Mouse (Mus musculus) urinary bladder, postnatal 14 days (tissue): ENCODE measurements around the gene Atl1.

Experiments used
- DNase-seq: peaks from one replicate; pipeline ENCODE4 v3.0.0; 2021; ENCODE audit warnings: low spot score

Gene Atl1

GRCm38 (mm10) chr12:69884053-69884452 lies 8.4 kb upstream of the Atl1 start:
- DNase-seq: no peak

DNA sequence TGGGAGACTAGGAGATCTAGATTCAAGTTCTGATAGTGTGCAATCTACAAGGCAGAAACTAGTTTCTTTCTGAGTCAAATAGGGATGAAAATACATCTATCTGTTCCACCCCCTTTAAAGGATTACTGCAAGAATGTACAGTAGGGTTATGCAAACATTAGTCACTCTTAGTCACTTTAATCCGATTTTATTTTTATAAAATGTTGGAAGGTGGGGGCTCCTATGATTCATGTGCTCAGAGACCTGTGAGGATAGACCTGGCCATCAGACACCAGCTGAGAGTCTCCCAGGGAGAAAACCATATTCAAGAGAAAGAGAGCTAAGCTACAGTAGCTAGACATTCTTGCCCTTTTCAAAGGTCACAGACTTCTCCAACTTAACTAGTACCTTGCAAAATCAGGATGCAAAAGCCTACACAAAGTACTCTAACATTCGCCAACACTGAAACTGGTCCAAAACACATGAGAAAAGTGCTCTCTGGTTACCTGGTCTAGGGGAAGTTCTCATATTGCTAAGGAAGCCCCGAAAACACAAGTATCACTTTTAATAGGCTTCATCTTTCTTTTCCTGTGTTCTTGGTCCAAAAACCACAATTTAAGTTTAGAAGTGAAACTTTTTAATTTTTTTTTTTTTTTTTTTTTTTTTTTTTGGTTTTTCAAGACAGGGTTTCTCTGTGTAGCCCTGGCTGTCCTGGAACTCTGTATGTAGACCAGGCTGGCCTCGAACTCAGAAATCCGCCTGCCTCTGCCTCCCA lies 7.1 kb upstream of the Atl1 start:
- no peak for DNase-seq

DNA sequence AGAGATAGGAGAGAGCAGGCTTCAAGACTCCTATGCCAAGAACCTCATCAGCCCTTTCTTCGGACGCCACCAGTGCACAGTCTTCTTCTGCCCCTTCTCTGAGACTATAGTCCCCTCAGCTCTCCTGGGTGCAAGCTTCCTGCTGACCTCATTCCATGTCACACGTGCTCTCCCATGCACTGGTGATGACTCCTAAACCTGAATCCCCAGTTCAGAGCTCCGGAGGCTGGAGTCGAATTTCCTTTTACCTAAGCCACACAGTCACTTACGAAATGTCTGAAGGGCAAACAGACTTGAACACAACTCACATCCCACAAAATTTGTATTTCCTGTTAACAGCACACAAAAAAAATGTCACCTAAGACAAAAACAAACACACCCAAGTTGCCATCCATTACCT lies 4.6 kb upstream of the Atl1 start:
- peak; percentile 35 for DNase-seq

GRCm38 (mm10) chr12:69888345-69888744 lies 4.1 kb upstream of the Atl1 start:
- no peak for DNase-seq

GRCm38 (mm10) chr12:69890051-69890450 lies 2.4 kb upstream of the Atl1 start:
- DNase-seq: no peak

- no peak for DNase-seq
Measured at GRCm38 (mm10) chr12:69890476-69890875, 1.9 kb upstream of the Atl1 start.

DNA sequence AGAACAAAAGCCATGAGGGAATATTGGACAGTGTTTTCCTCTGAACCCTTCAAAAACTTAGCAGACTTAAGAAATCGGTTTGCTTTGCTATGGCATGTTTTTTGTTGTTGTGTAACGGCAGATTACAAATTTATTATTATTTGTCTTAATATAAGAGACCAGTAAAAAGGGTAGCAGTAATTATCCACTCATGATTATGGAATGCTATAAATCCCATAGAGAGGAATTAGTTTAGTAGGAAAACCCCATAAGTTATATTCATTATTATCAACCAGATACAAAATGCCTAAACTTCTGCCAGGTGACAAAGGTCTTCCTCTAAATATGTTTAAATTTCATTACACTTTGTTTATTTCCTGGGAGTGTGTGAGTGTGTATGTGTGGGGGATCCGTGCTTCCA lies 693 bp upstream of the Atl1 start:
- no peak for DNase-seq

GRCm38 (mm10) chr12:69893927-69894326 lies 1.5 kb downstream of the Atl1 start:
- DNase-seq: no peak

- DNase-seq: no peak
Measured at GRCm38 (mm10) chr12:69895046-69895445, 2.6 kb downstream of the Atl1 start.

GRCm38 (mm10) chr12:69898119-69898518 lies 5.7 kb downstream of the Atl1 start:
- DNase-seq: no peak

- DNase-seq: no peak
Measured at GRCm38 (mm10) chr12:69904991-69905390, 12.6 kb downstream of the Atl1 start.

DNA sequence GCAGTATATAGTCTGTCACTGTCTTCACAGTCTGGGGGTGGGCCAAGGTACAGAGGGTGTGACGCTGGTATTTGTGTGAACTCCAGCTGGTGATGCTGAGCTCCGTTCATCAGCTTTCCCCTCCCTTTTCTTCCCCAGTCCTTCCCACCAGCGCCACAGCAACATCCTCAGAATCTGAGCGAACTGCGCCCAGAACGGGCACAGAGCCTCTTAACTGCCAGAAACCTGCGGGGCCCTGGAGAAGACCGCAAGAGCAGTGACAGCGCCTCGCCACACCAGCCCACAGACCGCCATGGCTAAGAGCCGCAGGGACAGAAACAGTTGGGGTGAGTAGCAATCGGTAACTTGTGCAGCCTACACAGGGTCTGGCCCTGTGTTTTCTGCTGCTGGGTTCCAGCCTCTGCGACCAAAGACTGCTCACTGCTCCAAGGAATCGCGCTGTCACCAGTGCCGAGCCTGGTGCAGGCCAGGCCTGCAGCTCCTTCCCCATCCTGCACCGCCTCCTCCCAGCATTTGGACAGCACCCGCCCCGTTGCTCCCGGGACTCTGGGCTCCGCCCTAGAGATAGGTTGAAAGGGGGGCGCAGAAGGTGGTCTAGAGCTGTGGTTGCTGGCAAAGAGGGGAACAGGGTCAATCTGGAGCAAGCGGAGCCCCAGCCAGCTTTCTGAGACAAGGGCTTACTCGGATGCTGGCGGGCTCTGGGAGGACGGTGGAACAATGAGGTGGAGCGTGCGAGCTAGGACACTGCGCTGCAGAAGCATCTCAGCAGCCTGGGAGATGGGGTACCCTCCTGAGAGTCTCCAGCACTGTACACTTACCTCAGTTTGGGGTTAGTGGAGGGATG lies 15.5 kb downstream of the Atl1 start:
- peak; percentile 8 for DNase-seq

- no peak for DNase-seq
Measured at GRCm38 (mm10) chr12:69908511-69908900, 16.1 kb downstream of the Atl1 start.

- DNase-seq: no peak
Measured at GRCm38 (mm10) chr12:69911906-69912305, 19.5 kb downstream of the Atl1 start.

GRCm38 (mm10) chr12:69912737-69913136 lies 20.3 kb downstream of the Atl1 start:
- DNase-seq: no peak

- DNase-seq: no peak
Measured at GRCm38 (mm10) chr12:69917870-69918269, 25.5 kb downstream of the Atl1 start.

- no peak for DNase-seq
Measured at GRCm38 (mm10) chr12:69922099-69922498, 29.7 kb downstream of the Atl1 start.

GRCm38 (mm10) chr12:69923128-69923527 lies 30.7 kb downstream of the Atl1 start:
- no peak for DNase-seq

- no peak for DNase-seq
Measured at GRCm38 (mm10) chr12:69923603-69924002, 31.2 kb downstream of the Atl1 start.

DNA sequence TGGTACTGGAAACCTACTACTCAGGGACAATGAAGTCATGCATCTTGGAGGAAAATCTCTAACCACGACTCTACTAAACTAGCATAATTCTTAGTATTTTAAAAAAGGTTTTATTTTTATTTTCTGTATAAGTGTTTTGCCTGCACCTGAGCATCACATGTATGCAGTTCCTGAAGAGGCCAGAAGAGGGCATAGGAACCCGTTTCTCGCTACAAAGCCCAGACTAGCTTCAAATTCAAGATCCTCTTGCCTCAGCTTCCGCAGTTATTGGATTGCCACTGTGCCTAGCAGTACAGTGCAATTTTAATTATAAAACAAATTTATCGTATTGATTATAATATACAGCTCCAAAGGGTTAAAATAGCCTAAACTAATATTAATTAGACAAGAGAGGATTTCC lies 31.6 kb downstream of the Atl1 start:
- DNase-seq: peak; percentile 16

DNA sequence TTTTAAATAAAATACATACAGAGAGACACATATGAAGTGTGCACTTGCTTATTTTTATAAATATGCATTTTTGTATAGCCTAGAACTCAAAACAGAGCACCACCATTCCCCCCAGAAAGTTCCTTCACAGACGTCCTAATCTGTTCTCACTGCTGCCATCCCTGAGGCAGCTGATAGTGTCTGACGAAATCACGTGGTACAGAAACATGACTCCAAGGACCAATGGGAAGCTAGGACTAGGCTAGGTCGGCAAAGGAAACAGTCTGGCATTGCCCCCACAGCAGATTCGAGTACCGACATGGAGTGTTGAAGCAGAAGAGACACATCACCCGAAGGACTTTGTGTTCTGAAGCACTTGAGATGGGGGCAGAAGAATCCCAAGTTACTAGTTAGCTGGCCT lies 34.3 kb downstream of the Atl1 start:
- DNase-seq: no peak

- DNase-seq: no peak
Measured at GRCm38 (mm10) chr12:69937731-69938130, 45.3 kb downstream of the Atl1 start.

GRCm38 (mm10) chr12:69939291-69939690 lies 46.9 kb downstream of the Atl1 start:
- no peak for DNase-seq
